Mouse (Mus musculus): ENCODE measurements at regions not wholly inside any gene's neighbourhood (a gene's known extent, or its start where the extent isn't known, plus 50 kb on each side); places are given as distances from the start of the nearest gene placed in this dataset.

GRCm38 (mm10) chr10:67726796-67727195 lies 178.0 kb upstream of the Ado start:
- H3K4me3 ChIP-seq (ENCODE audit: low read length), result no peak overlapping the region
- DNase-seq (ENCODE audit: low spot score), result no peak
- ATAC-seq, result no peak
- H3K36me3 ChIP-seq (ENCODE audit: insufficient read depth, low read length), result no peaks in the 10 kb centered on the region
- WGBS, result 93% methylated on average over 6 of the region's 6 CpGs
- H3K27me3 ChIP-seq (ENCODE audit: insufficient read depth, low read length), result no peaks in the 10 kb centered on the region
- no peak overlapping the region for H3K9ac ChIP-seq (replicated peaks; ENCODE audit: low read length)
- no peaks in the 10 kb centered on the region for H3K9me3 ChIP-seq (ENCODE audit: low read length)
- H3K27ac ChIP-seq, result no peak overlapping the region
- H3K4me1 ChIP-seq (ENCODE audit: insufficient read depth, low read length), result no peaks in the 10 kb centered on the region
- no peak for TF ChIP-seq CTCF (IDR thresholded peaks at IDR 0.05; ENCODE audit: low read depth)
- H3K4me2 ChIP-seq (ENCODE audit: low read depth, low read length), result no peak overlapping the region

GRCm38 (mm10) chr10:67726351-67726750 lies 177.6 kb upstream of the Ado start:
- H3K27me3 ChIP-seq (ENCODE audit: insufficient read depth, low read length), result no peaks in the 10 kb centered on the region
- H3K9ac ChIP-seq (replicated peaks; ENCODE audit: low read length), result no peak overlapping the region
- H3K4me1 ChIP-seq (ENCODE audit: insufficient read depth, low read length), result no peaks in the 10 kb centered on the region
- TF ChIP-seq CTCF (IDR thresholded peaks at IDR 0.05; ENCODE audit: low read depth), result no peak
- no peak for ATAC-seq
- no peak overlapping the region for H3K27ac ChIP-seq
- H3K9me3 ChIP-seq (ENCODE audit: low read length), result no peaks in the 10 kb centered on the region
- 72% methylated on average over 7 of the region's 7 CpGs for WGBS
- no peak overlapping the region for H3K4me3 ChIP-seq (ENCODE audit: low read length)
- H3K36me3 ChIP-seq (ENCODE audit: insufficient read depth, low read length), result no peaks in the 10 kb centered on the region
- DNase-seq (ENCODE audit: low spot score), result no peak
- no peak overlapping the region for H3K4me2 ChIP-seq (ENCODE audit: low read depth, low read length)

- Histone ChIP-seq H3K9ac (replicated peaks; ENCODE audit: low read length) (no peak overlapping the region), H3K27me3 (ENCODE audit: insufficient read depth, low read length) (no peaks in the 10 kb centered on the region), H3K4me2 (ENCODE audit: low read depth, low read length) (no peak overlapping the region), H3K9me3 (ENCODE audit: low read length) (no peaks in the 10 kb centered on the region), H3K4me1 (ENCODE audit: insufficient read depth, low read length) (no peaks in the 10 kb centered on the region), H3K27ac (no peak overlapping the region), H3K36me3 (ENCODE audit: insufficient read depth, low read length) (no peaks in the 10 kb centered on the region), H3K4me3 (ENCODE audit: low read length) (no peak overlapping the region)
- peak; percentile 81 for TF ChIP-seq CTCF (IDR thresholded peaks at IDR 0.05; ENCODE audit: low read depth)
- 47% methylated on average over 5 of the region's 5 CpGs for WGBS
- DNase-seq (ENCODE audit: low spot score), result peak; percentile 73
- ATAC-seq, result peak; percentile 71; the same call in 1 of the 2 replicates
Measured at GRCm38 (mm10) chr10:67721787-67722186, 173.0 kb upstream of the Ado start.

- Histone ChIP-seq H3K9me3 (ENCODE audit: low read length) (no peaks in the 10 kb centered on the region), H3K27me3 (ENCODE audit: insufficient read depth, low read length) (no peaks in the 10 kb centered on the region), H3K4me2 (ENCODE audit: low read depth, low read length) (no peak overlapping the region), H3K27ac (no peak overlapping the region), H3K9ac (replicated peaks; ENCODE audit: low read length) (no peak overlapping the region), H3K36me3 (ENCODE audit: insufficient read depth, low read length) (no peaks in the 10 kb centered on the region), H3K4me1 (ENCODE audit: insufficient read depth, low read length) (no peaks in the 10 kb centered on the region), H3K4me3 (ENCODE audit: low read length) (no peak overlapping the region)
- TF ChIP-seq CTCF (IDR thresholded peaks at IDR 0.05; ENCODE audit: low read depth), result no peak
- 79% methylated on average over 7 of the region's 7 CpGs for WGBS
- ATAC-seq (no peak), DNase-seq (ENCODE audit: low spot score) (no peak)
Measured at GRCm38 (mm10) chr10:67717506-67717905, 168.8 kb upstream of the Ado start.

DNA sequence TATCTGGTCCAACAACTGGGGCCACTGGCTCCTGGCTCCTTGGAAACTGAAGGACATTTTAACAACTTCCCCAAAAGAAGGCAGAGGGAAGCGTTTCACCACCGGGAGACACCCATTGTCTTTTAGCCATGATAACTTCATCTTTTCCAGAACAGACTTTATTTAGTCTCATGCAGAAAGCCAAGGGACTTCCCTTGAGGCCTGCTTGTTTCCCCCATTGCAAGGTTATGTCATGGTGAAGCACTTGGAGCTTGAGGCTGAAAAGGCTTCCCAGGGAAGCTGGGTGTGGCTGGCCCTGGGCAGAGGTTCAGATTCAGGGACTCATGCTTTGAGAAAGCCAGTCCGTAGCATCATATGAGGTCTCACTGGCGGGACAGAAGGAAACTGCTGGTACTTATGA lies 166.3 kb upstream of the Ado start:
- no peak overlapping the region for H3K9ac ChIP-seq (replicated peaks; ENCODE audit: low read length)
- H3K4me2 ChIP-seq (ENCODE audit: low read depth, low read length), result no peak overlapping the region
- H3K27ac ChIP-seq, result no peak overlapping the region
- H3K27me3 ChIP-seq (ENCODE audit: insufficient read depth, low read length), result no peaks in the 10 kb centered on the region
- DNase-seq (ENCODE audit: low spot score) (no peak), ATAC-seq (no peak)
- 83% methylated on average over 4 of the region's 4 CpGs for WGBS
- no peak overlapping the region for H3K4me3 ChIP-seq (ENCODE audit: low read length)
- no peak for TF ChIP-seq CTCF (IDR thresholded peaks at IDR 0.05; ENCODE audit: low read depth)
- no peaks in the 10 kb centered on the region for H3K36me3 ChIP-seq (ENCODE audit: insufficient read depth, low read length)
- no peaks in the 10 kb centered on the region for H3K9me3 ChIP-seq (ENCODE audit: low read length)
- no peaks in the 10 kb centered on the region for H3K4me1 ChIP-seq (ENCODE audit: insufficient read depth, low read length)

- ATAC-seq (no peak), DNase-seq (ENCODE audit: low spot score) (no peak)
- H3K27me3 ChIP-seq (ENCODE audit: insufficient read depth, low read length), result no peaks in the 10 kb centered on the region
- H3K9ac ChIP-seq (replicated peaks; ENCODE audit: low read length), result no peak overlapping the region
- H3K27ac ChIP-seq, result no peak overlapping the region
- H3K4me2 ChIP-seq (ENCODE audit: low read depth, low read length), result no peak overlapping the region
- H3K9me3 ChIP-seq (ENCODE audit: low read length), result no peaks in the 10 kb centered on the region
- WGBS, result 86% methylated on average over 10 of the region's 10 CpGs
- no peak for TF ChIP-seq CTCF (IDR thresholded peaks at IDR 0.05; ENCODE audit: low read depth)
- H3K36me3 ChIP-seq (ENCODE audit: insufficient read depth, low read length), result no peaks in the 10 kb centered on the region
- H3K4me3 ChIP-seq (ENCODE audit: low read length), result no peak overlapping the region
- no peaks in the 10 kb centered on the region for H3K4me1 ChIP-seq (ENCODE audit: insufficient read depth, low read length)
Measured at GRCm38 (mm10) chr10:67713098-67713497, 164.3 kb upstream of the Ado start.

GRCm38 (mm10) chr10:67712665-67713064 lies 163.9 kb upstream of the Ado start:
- no peak overlapping the region for H3K9ac ChIP-seq (replicated peaks; ENCODE audit: low read length)
- 61% methylated on average over 6 of the region's 6 CpGs for WGBS
- no peaks in the 10 kb centered on the region for H3K4me1 ChIP-seq (ENCODE audit: insufficient read depth, low read length)
- DNase-seq (ENCODE audit: low spot score), result peak; percentile 20
- no peaks in the 10 kb centered on the region for H3K27me3 ChIP-seq (ENCODE audit: insufficient read depth, low read length)
- H3K4me2 ChIP-seq (ENCODE audit: low read depth, low read length), result no peak overlapping the region
- H3K9me3 ChIP-seq (ENCODE audit: low read length), result no peaks in the 10 kb centered on the region
- no peak for ATAC-seq
- no peak for TF ChIP-seq CTCF (IDR thresholded peaks at IDR 0.05; ENCODE audit: low read depth)
- no peak overlapping the region for H3K4me3 ChIP-seq (ENCODE audit: low read length)
- no peak overlapping the region for H3K27ac ChIP-seq
- H3K36me3 ChIP-seq (ENCODE audit: insufficient read depth, low read length), result no peaks in the 10 kb centered on the region
